Mouse (Mus musculus): Measurements from ENCODE around the gene Sp3. TPM values are rescaled to one million over a fixed set of nuclear protein-coding genes. Genes with fewer than 3 reads are reported as not detected.

Gene Sp3
- polyA plus RNA-seq, 1 experiment from 2014 or later = 50.8 TPM

DNA sequence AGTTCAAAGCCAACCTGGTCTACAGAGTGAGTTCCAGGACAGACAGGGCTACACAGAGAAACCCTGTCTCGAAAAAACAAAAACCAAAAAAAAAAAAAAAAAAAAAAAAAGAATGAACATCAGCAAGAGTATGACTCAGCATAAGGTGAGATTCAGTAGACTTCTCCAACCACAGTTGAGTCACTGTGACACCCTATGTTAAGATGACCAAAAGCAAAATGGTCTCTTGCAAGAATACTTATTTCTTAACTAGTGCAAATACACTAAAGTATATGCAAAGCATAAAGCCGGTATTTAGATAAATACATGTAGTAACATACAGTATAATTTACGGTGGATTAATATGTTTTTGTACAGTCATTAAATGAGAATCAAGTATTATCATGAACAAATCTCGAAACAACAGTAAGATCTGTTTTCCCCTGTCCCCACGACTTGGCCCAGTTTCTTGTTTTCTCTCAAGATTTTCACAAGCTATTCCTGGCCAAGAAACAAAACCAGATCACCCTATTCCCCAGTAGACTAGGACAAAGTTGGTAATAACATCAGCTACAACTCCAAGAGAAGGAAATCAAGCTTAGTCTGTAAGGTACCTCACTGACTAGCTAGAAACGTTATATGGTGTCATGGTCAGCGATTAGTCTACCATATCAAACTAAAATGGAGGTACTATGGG, 2.0 kb upstream of the Sp3 start:
- no peaks in the 10 kb centered on the region for H3K9me3 ChIP-seq (replicated peaks; ENCODE audit: control insufficient read depth, low read length)
- H3K27me3 ChIP-seq (ENCODE audit: control insufficient read depth, insufficient read depth, low read length) = no peaks in the 10 kb centered on the region
- no peak overlapping the region for H3K4me3 ChIP-seq (replicated peaks; ENCODE audit: low read length)
- H3K36me3 ChIP-seq (ENCODE audit: control insufficient read depth, insufficient read depth, low read length) = no peaks in the 10 kb centered on the region
- no peak overlapping the region for H3K4me2 ChIP-seq (ENCODE audit: low read depth, low read length)
- no peak overlapping the region for H3K9ac ChIP-seq (ENCODE audit: low read length)
- H3K27ac ChIP-seq (ENCODE audit: low read length) = no peak overlapping the region
- 90% methylated on average over 7 of the region's 7 CpGs for WGBS
- no peak for ATAC-seq (ENCODE audit: insufficient read depth, low FRiP score)
- 0 out of 2 replicates have a peak, but pooled peaks cover 3% of the 10 kb centered on the region for H3K4me1 ChIP-seq (ENCODE audit: control insufficient read depth, insufficient read depth, low read length)

DNA sequence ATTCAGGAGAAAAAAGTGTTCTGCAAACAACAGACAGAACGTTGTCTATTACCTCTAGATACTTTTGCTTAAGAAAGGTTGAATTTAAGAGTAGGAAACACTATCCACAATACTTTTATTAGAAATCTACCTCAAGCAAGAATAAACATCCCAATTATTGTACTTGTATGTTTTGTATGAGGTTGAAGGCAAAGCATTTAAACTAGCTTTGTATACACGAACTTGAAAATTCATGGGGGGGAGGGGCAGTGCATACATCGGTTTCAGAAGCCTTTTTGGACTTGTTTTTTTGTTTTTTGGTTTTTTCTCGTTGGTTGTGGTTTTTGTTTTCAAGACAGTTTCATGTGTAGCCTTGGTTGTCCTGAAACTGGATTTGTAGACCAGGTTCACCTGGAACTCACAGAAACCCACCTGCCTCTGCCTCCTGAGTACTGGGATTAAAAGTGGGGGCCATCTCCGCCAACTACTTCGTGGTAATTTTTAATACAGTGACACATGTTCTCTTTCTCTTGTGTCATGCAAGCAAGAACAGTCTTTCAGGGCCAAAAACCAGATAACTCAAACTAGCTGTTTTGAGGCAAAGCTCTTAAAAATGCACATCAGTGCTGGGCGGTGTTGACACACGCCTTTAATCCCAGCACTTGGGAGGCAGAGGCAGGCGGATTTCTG, 1.3 kb upstream of the Sp3 start:
- H3K9ac ChIP-seq (ENCODE audit: low read length) = no peak overlapping the region

DNA sequence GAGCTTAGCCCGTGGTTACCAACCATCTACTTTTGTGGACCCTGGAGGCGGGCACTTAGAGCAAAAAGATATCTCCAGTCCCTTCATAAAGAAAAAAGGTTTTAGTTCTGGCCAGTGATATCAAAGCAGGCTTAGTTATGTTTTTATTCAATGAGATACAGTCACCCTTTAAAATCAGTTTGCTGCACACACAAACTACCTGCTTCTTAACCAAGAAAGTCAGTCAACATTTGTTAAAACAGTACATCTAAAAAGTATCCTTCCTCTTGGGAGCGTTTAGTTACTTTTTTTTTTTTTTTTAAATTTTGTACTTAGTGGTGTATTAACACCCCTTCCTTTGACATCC, 802 bp upstream of the Sp3 start:
- H3K36me3 ChIP-seq (ENCODE audit: control insufficient read depth, insufficient read depth, low read length) = no peaks in the 10 kb centered on the region
- H3K27ac ChIP-seq (ENCODE audit: low read length) = peak overlapping the region; percentile 100
- H3K9ac ChIP-seq (ENCODE audit: low read length) = peak overlapping the region; percentile 100
- H3K9me3 ChIP-seq (replicated peaks; ENCODE audit: control insufficient read depth, low read length) = no peaks in the 10 kb centered on the region
- WGBS = 6% methylated on average over 3 of the region's 3 CpGs
- H3K27me3 ChIP-seq (ENCODE audit: control insufficient read depth, insufficient read depth, low read length) = no peaks in the 10 kb centered on the region
- peak overlapping the region; percentile 98 for H3K4me3 ChIP-seq (replicated peaks; ENCODE audit: low read length)
- peaks cover 8% of the 10 kb centered on the region for H3K4me1 ChIP-seq (ENCODE audit: control insufficient read depth, insufficient read depth, low read length)
- H3K4me2 ChIP-seq (ENCODE audit: low read depth, low read length) = peak overlapping the region; percentile 70
- no peak for ATAC-seq (ENCODE audit: insufficient read depth, low FRiP score)

More for the DNA sequence above, 1.3 kb upstream of the Sp3 start:
- Histone ChIP-seq H3K36me3 (ENCODE audit: control insufficient read depth, insufficient read depth, low read length) (no peaks in the 10 kb centered on the region), H3K4me3 (replicated peaks; ENCODE audit: low read length) (peak overlapping the region; percentile 98; the same call in 1 of the 2 replicates), H3K27me3 (ENCODE audit: control insufficient read depth, insufficient read depth, low read length) (no peaks in the 10 kb centered on the region), H3K4me2 (ENCODE audit: low read depth, low read length) (peak overlapping the region; percentile 70), H3K4me1 (ENCODE audit: control insufficient read depth, insufficient read depth, low read length) (peaks cover 5% of the 10 kb centered on the region), H3K27ac (ENCODE audit: low read length) (no peak overlapping the region), H3K9me3 (replicated peaks; ENCODE audit: control insufficient read depth, low read length) (no peaks in the 10 kb centered on the region)
- WGBS = 75% methylated on average over 9 of the region's 9 CpGs
- no peak for ATAC-seq (ENCODE audit: insufficient read depth, low FRiP score)

DNA sequence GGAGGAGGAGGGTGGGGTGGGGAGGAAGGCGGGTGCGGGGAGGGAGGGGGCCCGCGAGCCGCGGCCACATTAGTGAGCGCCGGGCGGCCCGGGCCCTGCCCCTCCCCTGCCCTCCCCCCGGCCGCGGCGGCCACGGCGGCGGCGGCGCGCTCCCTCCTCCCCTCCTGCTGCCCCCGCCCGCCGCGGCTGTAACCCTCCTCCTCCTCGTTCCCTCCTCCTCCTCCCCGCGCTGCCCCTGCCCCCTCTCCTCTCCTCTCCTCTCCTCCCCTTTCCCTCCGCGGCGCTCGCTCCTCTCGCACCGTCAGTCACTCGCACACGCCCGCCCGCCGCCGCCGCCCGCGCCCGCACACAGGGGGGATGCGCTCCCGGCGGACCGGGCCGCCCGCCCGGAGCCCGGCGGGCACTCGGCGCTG, 581 bp downstream of the Sp3 start:
- Histone ChIP-seq H3K9ac (ENCODE audit: low read length) (peak overlapping the region; percentile 100), H3K9me3 (replicated peaks; ENCODE audit: control insufficient read depth, low read length) (no peaks in the 10 kb centered on the region), H3K36me3 (ENCODE audit: control insufficient read depth, insufficient read depth, low read length) (no peaks in the 10 kb centered on the region), H3K4me3 (replicated peaks; ENCODE audit: low read length) (peak overlapping the region; percentile 98), H3K27me3 (ENCODE audit: control insufficient read depth, insufficient read depth, low read length) (no peaks in the 10 kb centered on the region), H3K4me1 (ENCODE audit: control insufficient read depth, insufficient read depth, low read length) (peaks cover 15% of the 10 kb centered on the region), H3K27ac (ENCODE audit: low read length) (peak overlapping the region; percentile 100), H3K4me2 (ENCODE audit: low read depth, low read length) (peak overlapping the region; percentile 29; the same call in 1 of the 2 replicates)
- 0% methylated on average over 20 of the region's 54 CpGs for WGBS
- ATAC-seq (ENCODE audit: insufficient read depth, low FRiP score) = peak; percentile 80

DNA sequence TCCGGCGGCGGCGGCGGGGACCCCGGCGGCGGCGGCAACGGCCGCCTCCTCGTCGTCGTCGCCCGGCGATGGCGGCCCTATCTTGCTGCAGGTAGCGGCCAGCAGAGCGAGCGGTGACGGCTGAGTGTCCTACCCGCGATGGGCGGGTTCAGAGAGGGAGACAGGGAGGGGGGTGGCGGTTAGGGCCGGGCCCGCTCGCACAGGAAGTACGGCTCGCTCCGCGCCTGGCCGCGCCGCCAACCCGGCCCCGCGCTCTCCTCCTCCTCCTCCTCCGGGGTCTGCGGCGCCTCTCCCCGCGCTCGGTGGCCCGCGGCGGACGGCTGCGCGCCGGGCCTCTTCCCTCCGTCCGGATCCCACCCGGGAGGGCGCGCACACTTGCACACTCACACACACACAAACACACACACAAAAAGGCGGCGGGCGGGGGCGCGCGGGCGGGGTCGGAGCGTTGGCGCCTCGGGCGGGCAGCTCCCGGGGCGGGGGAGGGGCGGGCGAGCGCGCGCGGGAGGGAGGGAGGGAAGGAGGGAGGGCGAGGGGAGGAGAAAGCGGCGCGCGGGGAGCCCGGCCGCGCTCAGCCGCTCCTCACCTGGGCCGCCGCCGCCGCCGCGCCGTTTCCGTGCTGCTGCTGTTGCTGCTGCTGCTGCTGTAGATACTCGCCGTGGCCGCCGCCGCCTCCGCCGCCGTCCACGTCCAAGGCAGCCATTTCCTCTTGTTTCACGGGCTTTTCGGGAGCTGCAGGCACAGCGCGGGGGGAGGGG, 1.2 kb downstream of the Sp3 start:
- H3K9me3 ChIP-seq (replicated peaks; ENCODE audit: control insufficient read depth, low read length) = no peaks in the 10 kb centered on the region
- under 1% methylated on average over 71 of the region's 107 CpGs for WGBS
- peak overlapping the region; percentile 80 for H3K4me2 ChIP-seq (ENCODE audit: low read depth, low read length)
- peak overlapping the region; percentile 98 for H3K4me3 ChIP-seq (replicated peaks; ENCODE audit: low read length)
- H3K36me3 ChIP-seq (ENCODE audit: control insufficient read depth, insufficient read depth, low read length) = no peaks in the 10 kb centered on the region
- peak overlapping the region; percentile 100 for H3K9ac ChIP-seq (ENCODE audit: low read length)
- peak; percentile 88 for ATAC-seq (ENCODE audit: insufficient read depth, low FRiP score)
- peaks cover 15% of the 10 kb centered on the region for H3K4me1 ChIP-seq (ENCODE audit: control insufficient read depth, insufficient read depth, low read length)
- peak overlapping the region; percentile 100 for H3K27ac ChIP-seq (ENCODE audit: low read length)
- no peaks in the 10 kb centered on the region for H3K27me3 ChIP-seq (ENCODE audit: control insufficient read depth, insufficient read depth, low read length)

DNA sequence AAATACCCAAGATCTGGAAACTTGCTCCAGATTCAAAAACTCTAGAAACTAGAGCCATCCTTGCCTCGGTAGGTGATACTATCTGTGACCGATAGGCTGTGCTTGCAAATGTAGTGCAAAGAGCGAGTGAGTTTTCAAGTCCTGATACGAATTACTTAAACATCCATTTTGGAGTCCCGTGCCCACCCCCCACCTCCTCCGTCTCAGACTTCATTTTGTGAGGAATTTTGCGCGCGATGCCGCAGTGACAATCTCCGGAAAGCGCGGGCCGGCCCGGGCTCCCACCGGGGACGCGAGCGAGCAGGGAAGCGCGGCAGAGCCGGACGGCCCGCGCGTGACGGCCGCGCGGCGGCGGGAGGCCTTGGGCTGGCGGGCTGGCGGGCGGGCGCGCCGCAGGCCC, 1.8 kb downstream of the Sp3 start:
- peak overlapping the region; percentile 100 for H3K9ac ChIP-seq (ENCODE audit: low read length)
- peak overlapping the region; percentile 100 for H3K27ac ChIP-seq (ENCODE audit: low read length)
- H3K4me2 ChIP-seq (ENCODE audit: low read depth, low read length) = peak overlapping the region; percentile 80
- no peaks in the 10 kb centered on the region for H3K36me3 ChIP-seq (ENCODE audit: control insufficient read depth, insufficient read depth, low read length)
- ATAC-seq (ENCODE audit: insufficient read depth, low FRiP score) = peak; percentile 12
- no peaks in the 10 kb centered on the region for H3K9me3 ChIP-seq (replicated peaks; ENCODE audit: control insufficient read depth, low read length)
- H3K27me3 ChIP-seq (ENCODE audit: control insufficient read depth, insufficient read depth, low read length) = no peaks in the 10 kb centered on the region
- WGBS = under 1% methylated on average over 38 of the region's 38 CpGs
- peak overlapping the region; percentile 98 for H3K4me3 ChIP-seq (replicated peaks; ENCODE audit: low read length)
- peaks cover 12% of the 10 kb centered on the region for H3K4me1 ChIP-seq (ENCODE audit: control insufficient read depth, insufficient read depth, low read length)

DNA sequence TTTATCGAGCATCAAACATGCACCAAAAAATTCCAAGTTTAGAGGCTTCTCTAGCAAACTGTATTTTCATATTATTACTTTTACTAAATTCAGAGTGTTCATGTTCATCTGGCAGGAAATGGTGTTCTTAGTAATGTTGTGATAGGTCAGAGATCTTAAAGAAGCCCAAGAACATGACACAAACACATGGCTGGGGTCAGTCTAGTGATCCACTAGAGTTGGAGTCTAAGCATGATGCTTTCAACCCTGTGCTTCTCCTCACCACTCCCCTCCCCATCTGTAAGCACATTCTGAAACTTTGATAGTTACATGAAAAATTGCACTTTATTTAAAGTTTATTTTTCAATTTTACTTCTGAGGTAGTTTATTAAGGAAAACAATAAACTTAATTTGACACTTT, 3.0 kb downstream of the Sp3 start:
- peak overlapping the region; percentile 35; the same call in 1 of the 2 replicates for H3K9ac ChIP-seq (ENCODE audit: low read length)
- H3K4me1 ChIP-seq (ENCODE audit: control insufficient read depth, insufficient read depth, low read length) = peaks cover 12% of the 10 kb centered on the region
- no peak overlapping the region for H3K27ac ChIP-seq (ENCODE audit: low read length)
- WGBS = 47% methylated on average over 1 of the region's 1 CpGs
- H3K4me3 ChIP-seq (replicated peaks; ENCODE audit: low read length) = peak overlapping the region; percentile 37
- H3K36me3 ChIP-seq (ENCODE audit: control insufficient read depth, insufficient read depth, low read length) = no peaks in the 10 kb centered on the region
- ATAC-seq (ENCODE audit: insufficient read depth, low FRiP score) = no peak
- no peaks in the 10 kb centered on the region for H3K27me3 ChIP-seq (ENCODE audit: control insufficient read depth, insufficient read depth, low read length)
- H3K4me2 ChIP-seq (ENCODE audit: low read depth, low read length) = peak overlapping the region; percentile 57
- H3K9me3 ChIP-seq (replicated peaks; ENCODE audit: control insufficient read depth, low read length) = no peaks in the 10 kb centered on the region

DNA sequence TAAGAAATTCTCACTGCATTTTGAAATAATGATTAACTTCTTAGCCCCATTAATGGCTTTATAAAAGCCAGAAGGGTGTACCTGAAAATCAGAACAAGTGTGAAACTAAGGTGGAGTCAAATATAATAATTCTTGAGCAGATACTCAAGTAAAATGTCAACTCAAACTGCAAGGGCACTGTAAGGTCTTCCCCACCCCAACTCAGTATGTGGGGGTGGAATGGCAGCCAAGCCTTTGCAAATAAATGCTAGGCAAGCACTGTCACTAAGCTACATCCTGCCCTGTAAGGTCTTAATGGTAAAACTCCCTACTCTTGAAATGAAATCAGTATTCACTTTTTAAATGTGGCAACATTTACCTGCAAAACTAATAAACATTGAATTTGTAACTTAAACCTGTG, 4.2 kb downstream of the Sp3 start:
- Histone ChIP-seq H3K4me2 (ENCODE audit: low read depth, low read length) (no peak overlapping the region; the same call in 1 of the 2 replicates), H3K4me1 (ENCODE audit: control insufficient read depth, insufficient read depth, low read length) (peaks cover 12% of the 10 kb centered on the region), H3K4me3 (replicated peaks; ENCODE audit: low read length) (no peak overlapping the region), H3K27ac (ENCODE audit: low read length) (peak overlapping the region; percentile 24; the same call in 1 of the 2 replicates), H3K9ac (ENCODE audit: low read length) (no peak overlapping the region), H3K36me3 (ENCODE audit: control insufficient read depth, insufficient read depth, low read length) (peaks cover 3% of the 10 kb centered on the region; the same call in 1 of the 2 replicates), H3K27me3 (ENCODE audit: control insufficient read depth, insufficient read depth, low read length) (no peaks in the 10 kb centered on the region), H3K9me3 (replicated peaks; ENCODE audit: control insufficient read depth, low read length) (no peaks in the 10 kb centered on the region)
- no peak for ATAC-seq (ENCODE audit: insufficient read depth, low FRiP score)

DNA sequence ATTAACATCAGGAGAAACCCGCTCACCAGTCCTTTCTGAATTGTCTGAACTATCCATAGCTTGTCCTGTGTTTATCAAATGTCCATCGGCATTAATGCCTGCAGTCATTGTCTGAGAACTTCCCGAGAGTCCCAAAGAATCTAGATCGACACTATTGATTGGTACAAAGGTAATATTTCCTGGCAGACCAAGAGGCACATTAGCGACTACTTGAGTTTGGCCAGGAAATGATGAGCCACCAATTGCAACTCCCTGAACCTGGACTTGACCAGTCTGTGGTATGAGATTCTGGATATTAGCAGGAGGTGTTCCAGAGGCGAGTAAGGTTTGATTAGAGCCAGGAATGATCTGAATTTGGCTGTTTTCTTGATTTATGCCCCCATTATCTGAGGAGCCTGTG, 9.4 kb downstream of the Sp3 start:
- H3K9ac ChIP-seq (ENCODE audit: low read length) = no peak overlapping the region
- H3K4me1 ChIP-seq (ENCODE audit: control insufficient read depth, insufficient read depth, low read length) = peaks cover 5% of the 10 kb centered on the region
- ATAC-seq (ENCODE audit: insufficient read depth, low FRiP score) = no peak
- no peak overlapping the region for H3K27ac ChIP-seq (ENCODE audit: low read length)
- H3K4me3 ChIP-seq (replicated peaks; ENCODE audit: low read length) = no peak overlapping the region
- no peaks in the 10 kb centered on the region for H3K27me3 ChIP-seq (ENCODE audit: control insufficient read depth, insufficient read depth, low read length)
- 82% methylated on average over 6 of the region's 6 CpGs for WGBS
- peaks cover 18% of the 10 kb centered on the region; the same call in 1 of the 2 replicates for H3K36me3 ChIP-seq (ENCODE audit: control insufficient read depth, insufficient read depth, low read length)
- H3K4me2 ChIP-seq (ENCODE audit: low read depth, low read length) = no peak overlapping the region
- no peaks in the 10 kb centered on the region for H3K9me3 ChIP-seq (replicated peaks; ENCODE audit: control insufficient read depth, low read length)

Measured in stomach, embryonic 16.5 days (tissue).